8 mouse cellular contexts compared by ENCODE assay signal in the genomic region with DNA sequence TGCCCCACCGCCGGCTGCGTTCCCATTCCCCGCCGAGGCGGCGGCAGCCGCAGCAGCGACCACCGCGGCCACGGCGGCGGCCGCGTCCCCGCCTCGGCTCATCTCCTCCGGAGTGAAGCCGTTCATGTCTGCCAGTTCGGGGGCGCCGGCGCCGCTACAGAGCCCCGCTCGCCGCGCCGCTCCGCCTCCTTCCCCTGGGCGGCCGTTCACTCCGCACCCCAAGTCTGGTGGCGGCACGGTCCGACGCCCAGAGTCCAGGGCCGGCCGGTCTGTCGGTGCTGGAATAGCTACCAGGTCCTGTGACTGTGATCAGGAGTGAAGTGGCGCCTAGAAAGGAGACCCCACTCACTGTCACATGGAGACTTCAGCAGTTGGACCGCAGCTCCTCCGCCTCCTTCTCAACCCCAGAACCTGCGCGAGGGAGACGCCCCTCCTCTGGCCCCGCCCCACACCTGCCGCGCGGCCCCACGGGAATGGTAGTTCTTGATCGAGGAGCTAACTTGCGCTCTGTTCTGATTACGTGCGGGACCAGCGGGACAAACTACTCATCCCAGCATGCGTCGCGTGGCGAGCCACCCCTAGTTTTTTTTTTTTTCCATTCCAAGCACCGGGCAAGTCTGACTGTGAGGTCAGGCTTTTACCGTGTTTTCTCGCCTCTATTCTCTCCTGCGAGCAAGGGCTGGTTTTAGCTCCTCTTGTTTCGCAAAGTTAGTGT. TPM values are rescaled to one million over a fixed set of nuclear protein-coding genes. Genes with fewer than 3 reads are reported as not detected.
A peak's percentile ranks its signal among the peaks of the same experiment; 100 is the strongest.
DNase-seq lines count a peak whose midpoint lies in the region; ATAC-seq and TF ChIP-seq lines count a peak whose summit lies in the region.

A gene (minus strand): TSS at position 420 of the 715 bp plus-strand sequence.

- no peak for TF ChIP-seq CTCF in lung, postnatal 0 days (IDR thresholded peaks at IDR 0.05)

- peak; percentile 99 for DNase-seq in MN1 (ENCODE audit: low spot score)
- DNase-seq in cerebellum, adult 9-10 months: peak; percentile 99
- peak; percentile 100 for DNase-seq in hindbrain, embryonic 10.5 days (ENCODE audit: low spot score)
- DNase-seq in layer of hippocampus, adult 9-11 months: peak; percentile 97
- DNase-seq in lung, postnatal 0 days (ENCODE audit: low spot score): peak; percentile 99
- DNase-seq in ovary, postnatal 14 days (ENCODE audit: low spot score): peak; percentile 94
- peak; percentile 99 for DNase-seq in thymus, postnatal 14 days

- H3K4me1 ChIP-seq in hindbrain, embryonic 10.5 days (replicated peaks): peaks cover 13% of the 10 kb centered on the region
- H3K4me1 ChIP-seq in lung, postnatal 0 days (ENCODE audit: insufficient read depth, low read depth, low read length): no peaks in the 10 kb centered on the region

- no peaks in the 10 kb centered on the region for H3K9me3 ChIP-seq in hindbrain, embryonic 10.5 days
- H3K9me3 ChIP-seq in lung, postnatal 0 days (ENCODE audit: low read length): no peaks in the 10 kb centered on the region

- peak; percentile 94 for ATAC-seq in frontal cortex, adult (ENCODE audit: low TSS enrichment)
- ATAC-seq in lung, postnatal 0 days: peak; percentile 99

- peak within 1 kb of the TSS; percentile 96 for H3K4me3 ChIP-seq in hindbrain, embryonic 10.5 days
- H3K4me3 ChIP-seq in lung, postnatal 0 days (ENCODE audit: low read depth, low read length): peak within 1 kb of the TSS; percentile 92

- H3K4me2 ChIP-seq in lung, postnatal 0 days (replicated peaks; ENCODE audit: low read depth, low read length): peak within 1 kb of the TSS; percentile 83

- TF ChIP-seq EP300 in lung, postnatal 0 days (IDR thresholded peaks at IDR 0.05): no peak

- peaks cover 29% of the 10 kb centered on the region for H3K36me3 ChIP-seq in hindbrain, embryonic 10.5 days
- H3K36me3 ChIP-seq in lung, postnatal 0 days (ENCODE audit: insufficient read depth, low read length): no peaks in the 10 kb centered on the region

- under 1% methylated on average over 66 of the region's 66 CpGs for WGBS in hindbrain, embryonic 10.5 days
- WGBS in lung, postnatal 0 days: under 1% methylated on average over 52 of the region's 66 CpGs

- peak within 1 kb of the TSS; percentile 70 for H3K9ac ChIP-seq in lung, postnatal 0 days (replicated peaks; ENCODE audit: low read depth)

- H3K27me3 ChIP-seq in hindbrain, embryonic 10.5 days (ENCODE audit: insufficient read depth, poor library complexity, severe bottlenecking): no peaks in the 10 kb centered on the region
- no peaks in the 10 kb centered on the region for H3K27me3 ChIP-seq in lung, postnatal 0 days (replicated peaks; ENCODE audit: insufficient read depth, low read length)

- H3K27ac ChIP-seq in hindbrain, embryonic 10.5 days: peak within 1 kb of the TSS; percentile 99
- H3K27ac ChIP-seq in lung, postnatal 0 days (ENCODE audit: low read length): peak within 1 kb of the TSS; percentile 86

RNA-seq across cellular contexts. Expression of the gene that starts here (rescaled TPM):
- 81.9 and 97.8 TPM in 2 replicates for polyA plus RNA-seq in hindbrain, embryonic 10.5 days (2016; fragmentation: Nextera tagmentation; extraction: Ambion mirVana)
- polyA plus RNA-seq in lung, postnatal 0 days (2015; fragmentation: Nextera tagmentation; extraction: Ambion mirVana): 17.3 and 18.5 TPM in 2 replicates

Comparison
In these comparisons a context has a peak if more than half of its experiments do, and no peak if none do; other contexts are left out.
1. Peak in every context shown above with its lines: DNase-seq, ATAC-seq, H3K4me3 ChIP-seq and H3K27ac ChIP-seq.